Mouse (Mus musculus): ENCODE results near the gene Helt. TPM values are rescaled to one million over a fixed set of nuclear protein-coding genes. Genes with fewer than 3 reads are reported as not detected.

Helt gene
- polyA plus RNA-seq, 1 experiment from 2014 or later = not detected

- H3K4me2 ChIP-seq (ENCODE audit: low read length) = no peak overlapping the region
- no peak for DNase-seq (ENCODE audit: low spot score)
- H3K27me3 ChIP-seq (replicated peaks; ENCODE audit: control insufficient read depth, insufficient read depth, low read length) = no peaks in the 10 kb centered on the region
- peaks cover 6% of the 10 kb centered on the region; the same call in 1 of the 2 replicates for H3K9me3 ChIP-seq (ENCODE audit: control insufficient read depth, low read length)
- ATAC-seq (replicated peaks; ENCODE audit: low FRiP score, low TSS enrichment, low read depth) = no peak
- no peaks in the 10 kb centered on the region for H3K4me1 ChIP-seq (replicated peaks; ENCODE audit: control insufficient read depth, insufficient read depth, low read length)
- H3K9ac ChIP-seq (ENCODE audit: low read length) = no peak overlapping the region
- no peaks in the 10 kb centered on the region for H3K36me3 ChIP-seq (ENCODE audit: control insufficient read depth, insufficient read depth, low read length)
- H3K27ac ChIP-seq (ENCODE audit: low read depth) = no peak overlapping the region
- H3K4me3 ChIP-seq (ENCODE audit: low read depth, low read length) = no peak overlapping the region
- 82% methylated on average over 7 of the region's 7 CpGs for WGBS
These were observed 32.8 kb upstream of the Helt start for GRCm38 (mm10) chr8:46327284-46327683.

DNA sequence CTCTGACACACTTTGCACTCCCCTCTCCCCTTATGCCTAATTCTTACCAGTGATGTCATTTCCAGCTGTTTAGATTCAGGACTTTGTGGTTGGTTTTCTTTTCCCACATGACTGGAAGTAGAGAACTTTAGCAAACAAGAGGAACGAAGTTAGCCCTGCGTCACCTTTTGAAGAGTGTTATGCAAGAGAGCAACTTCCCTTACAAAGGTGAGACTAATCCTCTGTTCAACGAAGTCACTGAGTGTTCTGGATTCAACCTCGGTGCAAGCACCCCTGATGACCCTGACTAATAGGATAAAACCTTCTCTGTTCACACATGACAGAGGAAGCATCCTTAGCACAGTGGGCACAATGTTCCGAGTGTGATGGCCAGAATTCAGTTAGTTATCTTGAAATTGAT, 32.2 kb upstream of the Helt start:
- Histone ChIP-seq H3K27ac (ENCODE audit: low read depth) (no peak overlapping the region), H3K9ac (ENCODE audit: low read length) (no peak overlapping the region), H3K4me3 (ENCODE audit: low read depth, low read length) (no peak overlapping the region), H3K9me3 (ENCODE audit: control insufficient read depth, low read length) (peaks cover 6% of the 10 kb centered on the region; the same call in 1 of the 2 replicates), H3K4me2 (ENCODE audit: low read length) (no peak overlapping the region), H3K36me3 (ENCODE audit: control insufficient read depth, insufficient read depth, low read length) (no peaks in the 10 kb centered on the region), H3K4me1 (replicated peaks; ENCODE audit: control insufficient read depth, insufficient read depth, low read length) (no peaks in the 10 kb centered on the region), H3K27me3 (replicated peaks; ENCODE audit: control insufficient read depth, insufficient read depth, low read length) (no peaks in the 10 kb centered on the region)
- ATAC-seq (replicated peaks; ENCODE audit: low FRiP score, low TSS enrichment, low read depth) = no peak
- WGBS = 85% methylated on average over 5 of the region's 5 CpGs
- DNase-seq (ENCODE audit: low spot score) = no peak

- Histone ChIP-seq H3K9ac (ENCODE audit: low read length) (no peak overlapping the region), H3K4me2 (ENCODE audit: low read length) (no peak overlapping the region), H3K36me3 (ENCODE audit: control insufficient read depth, insufficient read depth, low read length) (no peaks in the 10 kb centered on the region), H3K27me3 (replicated peaks; ENCODE audit: control insufficient read depth, insufficient read depth, low read length) (no peaks in the 10 kb centered on the region), H3K27ac (ENCODE audit: low read depth) (no peak overlapping the region), H3K9me3 (ENCODE audit: control insufficient read depth, low read length) (peaks cover 6% of the 10 kb centered on the region; the same call in 1 of the 2 replicates), H3K4me1 (replicated peaks; ENCODE audit: control insufficient read depth, insufficient read depth, low read length) (no peaks in the 10 kb centered on the region), H3K4me3 (ENCODE audit: low read depth, low read length) (no peak overlapping the region)
- 83% methylated on average over 5 of the region's 5 CpGs for WGBS
- DNase-seq (ENCODE audit: low spot score) = no peak
- ATAC-seq (replicated peaks; ENCODE audit: low FRiP score, low TSS enrichment, low read depth) = no peak
These were observed 30.2 kb upstream of the Helt start for GRCm38 (mm10) chr8:46324676-46325075.

GRCm38 (mm10) chr8:46323672-46324191, 29.3 kb upstream of the Helt start:
- ATAC-seq (replicated peaks; ENCODE audit: low FRiP score, low TSS enrichment, low read depth) (no peak), DNase-seq (ENCODE audit: low spot score) (no peak)
- 52% methylated on average over 5 of the region's 5 CpGs for WGBS
- H3K9me3 ChIP-seq (ENCODE audit: control insufficient read depth, low read length) = peaks cover 6% of the 10 kb centered on the region; the same call in 1 of the 2 replicates
- H3K27ac ChIP-seq (ENCODE audit: low read depth) = no peak overlapping the region
- H3K4me3 ChIP-seq (ENCODE audit: low read depth, low read length) = no peak overlapping the region
- H3K4me1 ChIP-seq (replicated peaks; ENCODE audit: control insufficient read depth, insufficient read depth, low read length) = no peaks in the 10 kb centered on the region
- H3K36me3 ChIP-seq (ENCODE audit: control insufficient read depth, insufficient read depth, low read length) = no peaks in the 10 kb centered on the region
- no peak overlapping the region for H3K4me2 ChIP-seq (ENCODE audit: low read length)
- no peak overlapping the region for H3K9ac ChIP-seq (ENCODE audit: low read length)
- H3K27me3 ChIP-seq (replicated peaks; ENCODE audit: control insufficient read depth, insufficient read depth, low read length) = no peaks in the 10 kb centered on the region

DNA sequence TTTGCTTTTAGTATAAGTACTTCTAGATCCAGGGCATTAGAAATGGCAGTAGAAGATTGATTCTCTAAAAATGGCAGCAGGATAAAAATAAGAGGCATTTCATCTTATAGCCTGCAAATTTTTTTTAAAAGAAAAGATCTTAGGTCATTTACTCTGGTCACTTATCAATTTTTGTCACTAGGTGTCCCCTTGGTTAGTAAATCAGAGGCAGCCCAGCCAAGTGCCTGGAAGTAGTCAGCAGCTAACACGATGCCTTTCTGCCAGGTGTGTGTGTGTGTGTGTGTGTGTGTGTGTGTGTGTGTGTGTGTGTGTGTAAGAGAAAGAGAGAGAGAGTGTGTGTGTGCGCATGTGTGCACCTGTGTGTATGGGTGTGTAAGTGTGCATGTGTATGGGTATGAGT, 28.4 kb upstream of the Helt start:
- ATAC-seq (replicated peaks; ENCODE audit: low FRiP score, low TSS enrichment, low read depth) (no peak), DNase-seq (ENCODE audit: low spot score) (no peak)
- 61% methylated on average over 2 of the region's 2 CpGs for WGBS
- peaks cover 6% of the 10 kb centered on the region; the same call in 1 of the 2 replicates for H3K9me3 ChIP-seq (ENCODE audit: control insufficient read depth, low read length)
- no peak overlapping the region for H3K4me2 ChIP-seq (ENCODE audit: low read length)
- H3K4me1 ChIP-seq (replicated peaks; ENCODE audit: control insufficient read depth, insufficient read depth, low read length) = no peaks in the 10 kb centered on the region
- H3K27ac ChIP-seq (ENCODE audit: low read depth) = no peak overlapping the region
- no peak overlapping the region for H3K4me3 ChIP-seq (ENCODE audit: low read depth, low read length)
- H3K27me3 ChIP-seq (replicated peaks; ENCODE audit: control insufficient read depth, insufficient read depth, low read length) = no peaks in the 10 kb centered on the region
- no peak overlapping the region for H3K9ac ChIP-seq (ENCODE audit: low read length)
- no peaks in the 10 kb centered on the region for H3K36me3 ChIP-seq (ENCODE audit: control insufficient read depth, insufficient read depth, low read length)

DNA sequence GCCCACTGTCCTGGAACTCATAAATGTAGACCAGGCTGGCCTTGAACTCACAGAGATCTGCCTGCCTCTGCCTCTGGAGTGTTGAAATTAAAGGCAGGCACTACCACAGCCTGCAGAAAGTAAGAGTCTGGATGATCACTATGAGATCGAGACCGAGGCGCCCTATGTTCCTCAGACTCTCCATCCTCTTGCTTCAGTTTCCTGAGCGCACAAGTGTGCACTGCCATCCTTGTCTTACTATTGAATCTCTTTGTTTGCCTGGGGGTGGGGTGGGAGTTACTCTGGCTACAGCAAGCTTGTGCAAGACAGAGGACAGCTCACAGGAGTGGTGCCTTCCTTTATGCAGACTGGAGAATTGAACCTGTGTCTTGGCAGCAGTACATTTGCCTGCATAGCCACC, 27.9 kb upstream of the Helt start:
- Histone ChIP-seq H3K9me3 (ENCODE audit: control insufficient read depth, low read length) (peaks cover 6% of the 10 kb centered on the region; the same call in 1 of the 2 replicates), H3K4me1 (replicated peaks; ENCODE audit: control insufficient read depth, insufficient read depth, low read length) (no peaks in the 10 kb centered on the region), H3K9ac (ENCODE audit: low read length) (no peak overlapping the region), H3K36me3 (ENCODE audit: control insufficient read depth, insufficient read depth, low read length) (no peaks in the 10 kb centered on the region), H3K27me3 (replicated peaks; ENCODE audit: control insufficient read depth, insufficient read depth, low read length) (no peaks in the 10 kb centered on the region), H3K4me2 (ENCODE audit: low read length) (no peak overlapping the region), H3K27ac (ENCODE audit: low read depth) (no peak overlapping the region), H3K4me3 (ENCODE audit: low read depth, low read length) (no peak overlapping the region)
- no peak for DNase-seq (ENCODE audit: low spot score)
- ATAC-seq (replicated peaks; ENCODE audit: low FRiP score, low TSS enrichment, low read depth) = no peak
- WGBS = 98% methylated on average over 4 of the region's 4 CpGs

GRCm38 (mm10) chr8:46318802-46319201, 24.3 kb upstream of the Helt start:
- 90% methylated on average over 5 of the region's 5 CpGs for WGBS
- H3K9ac ChIP-seq (ENCODE audit: low read length) = no peak overlapping the region

GRCm38 (mm10) chr8:46317161-46317560, 22.7 kb upstream of the Helt start:
- H3K9me3 ChIP-seq (ENCODE audit: control insufficient read depth, low read length) = no peaks in the 10 kb centered on the region
- no peak overlapping the region for H3K4me3 ChIP-seq (ENCODE audit: low read depth, low read length)
- H3K4me1 ChIP-seq (replicated peaks; ENCODE audit: control insufficient read depth, insufficient read depth, low read length) = no peaks in the 10 kb centered on the region
- 81% methylated on average over 7 of the region's 7 CpGs for WGBS
- no peak overlapping the region for H3K27ac ChIP-seq (ENCODE audit: low read depth)
- no peaks in the 10 kb centered on the region for H3K27me3 ChIP-seq (replicated peaks; ENCODE audit: control insufficient read depth, insufficient read depth, low read length)
- no peaks in the 10 kb centered on the region for H3K36me3 ChIP-seq (ENCODE audit: control insufficient read depth, insufficient read depth, low read length)
- H3K4me2 ChIP-seq (ENCODE audit: low read length) = no peak overlapping the region
- H3K9ac ChIP-seq (ENCODE audit: low read length) = no peak overlapping the region
- DNase-seq (ENCODE audit: low spot score) (no peak), ATAC-seq (replicated peaks; ENCODE audit: low FRiP score, low TSS enrichment, low read depth) (no peak)

More at GRCm38 (mm10) chr8:46318802-46319201, 24.3 kb upstream of the Helt start:
- no peaks in the 10 kb centered on the region for H3K27me3 ChIP-seq (replicated peaks; ENCODE audit: control insufficient read depth, insufficient read depth, low read length)
- H3K36me3 ChIP-seq (ENCODE audit: control insufficient read depth, insufficient read depth, low read length) = no peaks in the 10 kb centered on the region
- H3K4me1 ChIP-seq (replicated peaks; ENCODE audit: control insufficient read depth, insufficient read depth, low read length) = no peaks in the 10 kb centered on the region
- no peak overlapping the region for H3K4me2 ChIP-seq (ENCODE audit: low read length)
- no peak for ATAC-seq (replicated peaks; ENCODE audit: low FRiP score, low TSS enrichment, low read depth)
- no peaks in the 10 kb centered on the region for H3K9me3 ChIP-seq (ENCODE audit: control insufficient read depth, low read length)
- no peak overlapping the region for H3K27ac ChIP-seq (ENCODE audit: low read depth)
- H3K4me3 ChIP-seq (ENCODE audit: low read depth, low read length) = no peak overlapping the region
- no peak for DNase-seq (ENCODE audit: low spot score)

- 90% methylated on average over 3 of the region's 3 CpGs for WGBS
- no peak overlapping the region for H3K4me3 ChIP-seq (ENCODE audit: low read depth, low read length)
- DNase-seq (ENCODE audit: low spot score) (no peak), ATAC-seq (replicated peaks; ENCODE audit: low FRiP score, low TSS enrichment, low read depth) (no peak)
- H3K27me3 ChIP-seq (replicated peaks; ENCODE audit: control insufficient read depth, insufficient read depth, low read length) = no peaks in the 10 kb centered on the region
- no peak overlapping the region for H3K27ac ChIP-seq (ENCODE audit: low read depth)
- no peaks in the 10 kb centered on the region for H3K9me3 ChIP-seq (ENCODE audit: control insufficient read depth, low read length)
- no peak overlapping the region for H3K9ac ChIP-seq (ENCODE audit: low read length)
- H3K36me3 ChIP-seq (ENCODE audit: control insufficient read depth, insufficient read depth, low read length) = no peaks in the 10 kb centered on the region
- H3K4me2 ChIP-seq (ENCODE audit: low read length) = no peak overlapping the region
- no peaks in the 10 kb centered on the region for H3K4me1 ChIP-seq (replicated peaks; ENCODE audit: control insufficient read depth, insufficient read depth, low read length)
These were observed 19.3 kb upstream of the Helt start for GRCm38 (mm10) chr8:46313798-46314197.
